Mouse (Mus musculus) liver, embryonic 14.5 days (tissue): ENCODE data around the gene Etfa.

ENCODE experiments used
- CTCF ChIP-seq: IDR thresholded peaks from 2 replicates; pipeline ENCODE4 v1.5.1; 2016; ENCODE audit warnings: antibody characterized with exemption, low read depth, control low read depth
- EP300 ChIP-seq: IDR thresholded peaks from 2 replicates; pipeline ENCODE4 v1.6.1; 2016; ENCODE audit warnings: antibody characterized with exemption, low read depth

GRCm38 (mm10) chr9:55525716-55526115, 13.7 kb upstream of the Etfa start:
- peak; percentile 81 for TF ChIP-seq CTCF
- TF ChIP-seq EP300 = no peak
